Mouse (Mus musculus): Measurements from ENCODE around the gene Pigx. TPM values are rescaled to one million over a fixed set of nuclear protein-coding genes. Genes with fewer than 3 reads are reported as not detected.
"Not testable (repeated sequence)": the region's sequence is repeated elsewhere in the genome, so short reads cannot be mapped to it uniquely, and the experiment has no call there.

The Pigx gene
- polyA plus RNA-seq, 1 experiment from 2014 or later = 131 TPM

DNA sequence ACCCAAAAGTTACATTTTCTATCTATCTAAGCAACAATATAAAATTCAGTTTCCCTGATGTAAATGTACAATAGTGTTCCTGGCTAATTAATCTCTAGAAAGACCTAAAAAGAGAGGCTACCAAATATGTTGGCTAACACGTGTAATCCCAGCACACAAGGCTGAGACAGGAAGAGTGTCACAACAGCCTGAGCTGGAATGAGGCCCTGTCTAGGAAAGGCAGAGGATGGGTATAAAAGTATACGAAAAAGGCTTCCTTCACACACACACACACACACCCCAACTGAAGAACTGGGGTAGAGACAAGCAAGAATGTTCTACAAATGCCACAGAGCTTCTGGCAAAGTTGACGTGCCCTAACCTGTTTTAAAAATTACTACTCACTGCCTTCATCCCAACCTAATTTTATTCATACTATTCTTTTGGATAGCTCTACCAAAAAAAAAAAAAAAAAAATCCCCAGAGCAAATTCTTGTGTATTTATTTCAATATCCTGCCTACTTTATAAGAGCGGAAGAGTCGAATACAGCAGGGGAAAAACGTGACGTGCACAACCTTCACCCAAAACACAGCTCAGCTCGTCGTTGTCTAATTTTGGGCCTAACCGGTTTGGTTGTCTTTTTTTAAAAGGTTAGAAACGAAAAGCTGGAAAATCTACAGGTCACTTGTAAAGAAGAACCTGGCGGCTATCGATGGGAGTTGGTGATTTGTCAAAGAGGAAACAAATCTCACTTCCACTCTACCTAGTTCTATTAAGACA lies 21.7 kb downstream of the Pigx start:
- Histone ChIP-seq H3K27ac (replicated peaks; ENCODE audit: low read depth, low read length) (no peak overlapping the region; the same call in 1 of the 2 replicates), H3K4me1 (ENCODE audit: control insufficient read depth, insufficient read depth, low read length) (peaks cover 6% of the 10 kb centered on the region), H3K4me2 (ENCODE audit: low read depth, severe bottlenecking) (peak overlapping the region; percentile 49), H3K27me3 (ENCODE audit: control insufficient read depth, insufficient read depth, low read length) (no peaks in the 10 kb centered on the region), H3K9ac (ENCODE audit: low read length) (peak overlapping the region; percentile 95), H3K4me3 (ENCODE audit: low read depth, low read length) (peak overlapping the region; percentile 75), H3K36me3 (ENCODE audit: control insufficient read depth, insufficient read depth, low read length) (no peaks in the 10 kb centered on the region), H3K9me3 (ENCODE audit: control insufficient read depth, low read length) (no peaks in the 10 kb centered on the region)
- DNase-seq (ENCODE audit: low spot score) (no peak), ATAC-seq (ENCODE audit: insufficient number of reproducible peaks, low FRiP score, low TSS enrichment, low read depth) (no peak)
- 17% methylated on average over 13 of the region's 13 CpGs for WGBS

DNA sequence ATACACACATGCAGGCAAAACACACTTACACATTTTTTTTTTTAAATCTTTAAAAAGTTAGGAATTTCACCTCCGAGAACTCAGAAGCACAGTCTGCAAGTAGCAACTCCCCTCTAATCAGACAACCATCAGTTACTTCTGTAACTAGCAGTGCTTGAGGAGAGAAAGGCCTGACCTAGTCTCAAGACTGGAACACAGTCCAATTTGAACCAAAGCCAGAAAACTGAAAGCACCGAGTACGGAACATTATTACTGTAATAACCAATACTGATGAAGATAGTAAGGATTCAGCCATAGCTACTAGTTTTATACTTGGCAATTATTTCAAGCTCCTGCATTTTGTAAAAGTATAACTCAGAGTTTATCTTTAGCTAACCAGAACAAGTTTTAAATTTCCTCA lies 23.1 kb downstream of the Pigx start:
- Histone ChIP-seq H3K4me3 (ENCODE audit: low read depth, low read length) (no peak overlapping the region), H3K4me1 (ENCODE audit: control insufficient read depth, insufficient read depth, low read length) (peaks cover 6% of the 10 kb centered on the region), H3K9ac (ENCODE audit: low read length) (no peak overlapping the region), H3K4me2 (ENCODE audit: low read depth, severe bottlenecking) (no peak overlapping the region), H3K27ac (replicated peaks; ENCODE audit: low read depth, low read length) (no peak overlapping the region), H3K27me3 (ENCODE audit: control insufficient read depth, insufficient read depth, low read length) (no peaks in the 10 kb centered on the region), H3K36me3 (ENCODE audit: control insufficient read depth, insufficient read depth, low read length) (no peaks in the 10 kb centered on the region), H3K9me3 (ENCODE audit: control insufficient read depth, low read length) (no peaks in the 10 kb centered on the region)
- 87% methylated on average over 3 of the region's 3 CpGs for WGBS
- DNase-seq (ENCODE audit: low spot score) (no peak), ATAC-seq (ENCODE audit: insufficient number of reproducible peaks, low FRiP score, low TSS enrichment, low read depth) (no peak)

DNA sequence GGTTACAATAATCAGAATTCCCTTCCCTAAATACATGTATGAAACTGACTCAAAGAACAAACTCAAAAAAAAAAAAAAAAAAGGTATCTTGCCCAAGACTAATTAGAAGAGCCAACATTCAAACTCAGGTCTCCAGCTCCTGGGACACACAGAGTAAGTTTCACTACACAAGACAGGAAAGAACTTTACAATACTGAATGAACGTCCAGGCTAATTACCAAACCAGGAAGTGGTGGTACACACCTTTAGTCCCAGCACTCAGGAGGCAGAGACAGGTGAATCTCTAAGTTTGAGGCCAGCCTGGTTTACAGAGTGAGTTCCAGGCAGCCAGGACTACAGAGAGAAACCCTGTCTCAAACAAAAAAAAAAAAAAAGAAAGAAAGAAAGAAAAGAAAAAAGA lies 23.8 kb downstream of the Pigx start:
- WGBS = 43% methylated on average over 1 of the region's 1 CpGs
- no peak for DNase-seq (ENCODE audit: low spot score)
- Histone ChIP-seq H3K9me3 (ENCODE audit: control insufficient read depth, low read length) (no peaks in the 10 kb centered on the region), H3K36me3 (ENCODE audit: control insufficient read depth, insufficient read depth, low read length) (no peaks in the 10 kb centered on the region), H3K27ac (replicated peaks; ENCODE audit: low read depth, low read length) (no peak overlapping the region), H3K4me2 (ENCODE audit: low read depth, severe bottlenecking) (no peak overlapping the region), H3K9ac (ENCODE audit: low read length) (no peak overlapping the region), H3K4me3 (ENCODE audit: low read depth, low read length) (no peak overlapping the region), H3K27me3 (ENCODE audit: control insufficient read depth, insufficient read depth, low read length) (no peaks in the 10 kb centered on the region), H3K4me1 (ENCODE audit: control insufficient read depth, insufficient read depth, low read length) (peaks cover 6% of the 10 kb centered on the region)
- ATAC-seq (ENCODE audit: insufficient number of reproducible peaks, low FRiP score, low TSS enrichment, low read depth) = no peak

DNA sequence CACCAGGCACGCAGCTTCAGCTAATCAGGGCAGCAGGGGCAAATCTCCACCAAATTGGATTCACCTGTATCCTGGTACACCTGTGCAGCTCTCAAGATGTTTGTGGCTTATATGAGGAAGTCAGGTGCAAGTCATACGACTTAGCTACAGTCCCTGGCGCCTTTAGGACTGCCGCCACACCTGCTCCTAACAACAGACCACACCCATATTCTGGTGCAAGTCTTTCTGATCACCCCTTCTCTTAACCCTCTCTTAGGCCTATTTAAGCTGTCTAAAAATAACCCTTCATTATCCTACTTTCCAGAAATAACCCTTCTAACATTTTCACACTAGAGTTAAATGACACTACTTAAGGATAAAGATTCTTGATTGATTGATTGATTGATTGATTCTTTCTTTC lies 29.5 kb downstream of the Pigx start:
- not testable (repeated sequence) for H3K4me2 ChIP-seq (ENCODE audit: low read depth, severe bottlenecking); DNase-seq (ENCODE audit: low spot score); H3K4me1 ChIP-seq (ENCODE audit: control insufficient read depth, insufficient read depth, low read length); H3K9me3 ChIP-seq (ENCODE audit: control insufficient read depth, low read length); H3K36me3 ChIP-seq (ENCODE audit: control insufficient read depth, insufficient read depth, low read length); H3K27ac ChIP-seq (replicated peaks; ENCODE audit: low read depth, low read length); H3K27me3 ChIP-seq (ENCODE audit: control insufficient read depth, insufficient read depth, low read length); H3K9ac ChIP-seq (ENCODE audit: low read length); ATAC-seq (ENCODE audit: insufficient number of reproducible peaks, low FRiP score, low TSS enrichment, low read depth); H3K4me3 ChIP-seq (ENCODE audit: low read depth, low read length)
- WGBS = 71% methylated on average over 4 of the region's 4 CpGs

DNA sequence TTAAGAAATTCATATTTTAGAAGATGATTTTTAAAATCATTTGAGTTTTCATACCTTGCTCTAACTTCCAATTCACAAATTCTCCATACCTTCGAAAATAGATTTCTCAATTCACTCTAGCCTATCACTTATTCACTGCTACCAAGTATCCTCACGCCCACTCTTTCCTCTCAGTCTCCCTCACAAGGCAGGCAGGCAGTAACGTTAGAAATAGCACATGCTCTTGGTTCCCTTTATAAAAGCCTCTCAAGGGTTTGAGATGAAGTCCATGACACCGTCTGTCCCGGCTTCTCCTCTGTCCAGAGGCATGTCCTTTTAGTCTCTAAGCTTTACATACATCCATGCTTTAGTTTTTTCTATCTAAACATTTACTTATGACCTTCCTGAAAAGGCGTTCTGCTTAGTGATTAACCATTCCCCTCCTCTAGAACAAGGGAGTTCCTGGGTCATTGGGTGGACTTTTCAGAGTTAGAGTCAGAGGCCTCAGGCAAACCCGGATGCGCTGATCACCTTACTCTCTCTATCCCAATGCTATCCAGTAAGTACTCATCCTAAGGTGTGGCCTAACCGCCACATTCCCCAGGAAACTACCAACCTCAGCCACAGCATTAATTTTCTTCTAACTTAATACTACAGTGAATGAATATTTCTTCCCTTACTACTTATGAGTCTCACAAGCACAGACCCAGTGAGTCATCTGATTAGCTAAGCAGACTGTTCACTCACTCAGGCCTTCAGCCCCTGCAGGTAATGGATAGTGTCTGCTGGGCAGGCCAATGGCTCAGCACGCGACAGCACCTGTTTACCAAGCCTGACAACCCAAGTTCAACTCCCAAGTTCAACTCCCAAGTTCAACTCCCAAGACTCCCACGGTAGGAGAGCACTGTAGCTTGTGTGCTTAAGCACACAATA lies 30.9 kb downstream of the Pigx start:
- H3K4me2 ChIP-seq (ENCODE audit: low read depth, severe bottlenecking) = no peak overlapping the region
- 89% methylated on average over 12 of the region's 12 CpGs for WGBS
- no peaks in the 10 kb centered on the region for H3K36me3 ChIP-seq (ENCODE audit: control insufficient read depth, insufficient read depth, low read length)
- H3K27me3 ChIP-seq (ENCODE audit: control insufficient read depth, insufficient read depth, low read length) = no peaks in the 10 kb centered on the region
- DNase-seq (ENCODE audit: low spot score) = no peak
- no peak for ATAC-seq (ENCODE audit: insufficient number of reproducible peaks, low FRiP score, low TSS enrichment, low read depth)
- no peak overlapping the region for H3K4me3 ChIP-seq (ENCODE audit: low read depth, low read length)
- H3K9ac ChIP-seq (ENCODE audit: low read length) = no peak overlapping the region
- H3K27ac ChIP-seq (replicated peaks; ENCODE audit: low read depth, low read length) = no peak overlapping the region
- H3K4me1 ChIP-seq (ENCODE audit: control insufficient read depth, insufficient read depth, low read length) = no peaks in the 10 kb centered on the region
- no peaks in the 10 kb centered on the region for H3K9me3 ChIP-seq (ENCODE audit: control insufficient read depth, low read length)

DNA sequence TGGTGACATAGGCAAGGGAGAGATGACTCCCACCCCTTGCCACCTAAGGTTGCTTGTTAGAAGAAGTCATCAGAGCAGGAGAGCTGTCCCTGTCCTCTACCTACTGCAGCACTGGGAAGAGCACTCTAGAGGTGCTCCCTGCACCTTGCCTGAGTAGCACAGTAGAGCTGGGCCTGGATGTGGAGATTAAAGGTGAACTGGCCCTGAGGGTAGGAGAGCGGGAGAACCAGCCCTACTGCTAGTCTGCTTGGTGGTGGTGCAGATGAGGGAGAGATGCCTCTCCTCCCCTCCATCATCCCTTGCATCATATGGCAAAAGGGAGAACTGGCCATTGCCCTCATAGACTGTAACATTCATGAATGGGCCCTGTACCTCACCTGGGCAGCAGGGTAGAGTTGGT lies 32.6 kb downstream of the Pigx start:
- Histone ChIP-seq H3K36me3 (ENCODE audit: control insufficient read depth, insufficient read depth, low read length) (no peaks in the 10 kb centered on the region), H3K9me3 (ENCODE audit: control insufficient read depth, low read length) (no peaks in the 10 kb centered on the region), H3K4me1 (ENCODE audit: control insufficient read depth, insufficient read depth, low read length) (no peaks in the 10 kb centered on the region), H3K27me3 (ENCODE audit: control insufficient read depth, insufficient read depth, low read length) (no peaks in the 10 kb centered on the region), H3K4me3 (ENCODE audit: low read depth, low read length) (no peak overlapping the region), H3K4me2 (ENCODE audit: low read depth, severe bottlenecking) (no peak overlapping the region), H3K27ac (replicated peaks; ENCODE audit: low read depth, low read length) (no peak overlapping the region), H3K9ac (ENCODE audit: low read length) (no peak overlapping the region)
- DNase-seq (ENCODE audit: low spot score) = no peak
- 100% methylated on average over 1 of the region's 1 CpGs for WGBS
- ATAC-seq (ENCODE audit: insufficient number of reproducible peaks, low FRiP score, low TSS enrichment, low read depth) = no peak

DNA sequence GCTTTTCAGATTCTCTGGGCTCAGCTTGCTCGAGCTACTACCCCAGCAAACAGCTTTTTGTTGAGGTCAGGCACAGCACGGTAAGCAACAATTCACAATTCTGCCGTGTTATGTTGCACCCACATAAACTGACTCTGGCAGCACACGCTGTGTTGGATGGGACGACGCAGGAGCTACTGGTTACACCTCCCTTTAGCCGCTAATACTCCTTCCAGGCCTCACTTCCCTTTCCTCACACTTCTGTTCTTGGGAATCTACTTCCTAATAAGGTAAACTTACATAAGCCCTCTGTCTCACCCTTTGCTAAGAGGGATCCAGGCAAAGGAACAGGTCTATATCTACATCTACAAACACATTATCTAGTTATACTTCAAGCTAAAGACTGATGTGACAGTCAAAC lies 35.6 kb downstream of the Pigx start:
- Histone ChIP-seq H3K36me3 (ENCODE audit: control insufficient read depth, insufficient read depth, low read length) (no peaks in the 10 kb centered on the region), H3K4me3 (ENCODE audit: low read depth, low read length) (no peak overlapping the region), H3K4me2 (ENCODE audit: low read depth, severe bottlenecking) (no peak overlapping the region), H3K9me3 (ENCODE audit: control insufficient read depth, low read length) (no peaks in the 10 kb centered on the region), H3K4me1 (ENCODE audit: control insufficient read depth, insufficient read depth, low read length) (no peaks in the 10 kb centered on the region), H3K9ac (ENCODE audit: low read length) (no peak overlapping the region), H3K27ac (replicated peaks; ENCODE audit: low read depth, low read length) (no peak overlapping the region), H3K27me3 (ENCODE audit: control insufficient read depth, insufficient read depth, low read length) (no peaks in the 10 kb centered on the region)
- ATAC-seq (ENCODE audit: insufficient number of reproducible peaks, low FRiP score, low TSS enrichment, low read depth) (no peak), DNase-seq (ENCODE audit: low spot score) (no peak)
- WGBS = 89% methylated on average over 7 of the region's 7 CpGs

DNA sequence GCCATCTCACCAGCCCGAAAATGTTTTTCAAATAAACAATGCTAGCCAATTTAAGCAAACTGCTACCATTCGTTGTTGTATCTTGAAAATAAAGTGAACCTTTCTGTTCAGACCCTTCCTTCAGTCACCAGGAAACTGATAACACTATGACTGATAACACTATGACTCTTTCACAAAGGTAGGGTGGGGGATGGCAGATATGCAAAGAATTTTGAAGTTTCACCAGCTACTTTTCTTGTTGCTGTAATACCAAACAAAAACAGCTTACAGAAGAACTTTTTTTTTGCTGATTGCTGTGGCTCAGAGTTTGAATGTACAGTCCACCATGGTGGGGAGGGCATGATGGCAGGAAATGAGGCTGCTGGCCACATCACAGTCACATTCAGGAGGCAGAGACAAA lies 37.3 kb downstream of the Pigx start:
- Histone ChIP-seq H3K4me2 (ENCODE audit: low read depth, severe bottlenecking) (no peak overlapping the region), H3K9ac (ENCODE audit: low read length) (no peak overlapping the region), H3K27me3 (ENCODE audit: control insufficient read depth, insufficient read depth, low read length) (no peaks in the 10 kb centered on the region), H3K27ac (replicated peaks; ENCODE audit: low read depth, low read length) (no peak overlapping the region), H3K4me1 (ENCODE audit: control insufficient read depth, insufficient read depth, low read length) (no peaks in the 10 kb centered on the region), H3K36me3 (ENCODE audit: control insufficient read depth, insufficient read depth, low read length) (no peaks in the 10 kb centered on the region), H3K4me3 (ENCODE audit: low read depth, low read length) (no peak overlapping the region), H3K9me3 (ENCODE audit: control insufficient read depth, low read length) (no peaks in the 10 kb centered on the region)
- WGBS = 86% methylated on average over 2 of the region's 2 CpGs
- ATAC-seq (ENCODE audit: insufficient number of reproducible peaks, low FRiP score, low TSS enrichment, low read depth) (no peak), DNase-seq (ENCODE audit: low spot score) (no peak)

Data from limb, embryonic 11.5 days (tissue).